Mouse (Mus musculus): ENCODE measurements at regions not wholly inside any gene's neighbourhood (a gene's known extent, or its start where the extent isn't known, plus 50 kb on each side); places are given as distances from the start of the nearest gene placed in this dataset.

GRCm38 (mm10) chr7:76001012-76001411 lies 152.9 kb downstream of the Klhl25 start:
- no peaks in the 10 kb centered on the region for H3K27me3 ChIP-seq (replicated peaks; ENCODE audit: control insufficient read depth, insufficient read depth, low read length)
- no peaks in the 10 kb centered on the region for H3K4me1 ChIP-seq (ENCODE audit: control insufficient read depth, insufficient read depth, low read length)
- no peak for TF ChIP-seq CTCF (conservative IDR thresholded peaks at IDR 0.05; ENCODE audit: insufficient read depth, insufficient read length, low read depth, low read length)
- TF ChIP-seq POLR2A (IDR thresholded peaks at IDR 0.05; ENCODE audit: low read depth, low read length), result no peak
- no peak for DNase-seq
- 96% methylated on average over 1 of the region's 1 CpGs for WGBS
- H3K4me3 ChIP-seq (ENCODE audit: insufficient read depth, low read depth, low read length), result no peak overlapping the region
- H3K27ac ChIP-seq (ENCODE audit: insufficient read depth, low read depth, low read length), result no peak overlapping the region
- no peaks in the 10 kb centered on the region for H3K36me3 ChIP-seq (ENCODE audit: control insufficient read depth, insufficient read depth, low read length)

GRCm38 (mm10) chr7:76008226-76008625 lies 160.1 kb downstream of the Klhl25 start:
- WGBS, result 24% methylated on average over 6 of the region's 6 CpGs
- TF ChIP-seq CTCF (conservative IDR thresholded peaks at IDR 0.05; ENCODE audit: insufficient read depth, insufficient read length, low read depth, low read length) (no peak), POLR2A (IDR thresholded peaks at IDR 0.05; ENCODE audit: low read depth, low read length) (no peak)
- Histone ChIP-seq H3K4me3 (ENCODE audit: insufficient read depth, low read depth, low read length) (no peak overlapping the region), H3K27ac (ENCODE audit: insufficient read depth, low read depth, low read length) (no peak overlapping the region), H3K4me1 (ENCODE audit: control insufficient read depth, insufficient read depth, low read length) (no peaks in the 10 kb centered on the region), H3K27me3 (replicated peaks; ENCODE audit: control insufficient read depth, insufficient read depth, low read length) (no peaks in the 10 kb centered on the region), H3K36me3 (ENCODE audit: control insufficient read depth, insufficient read depth, low read length) (no peaks in the 10 kb centered on the region)
- DNase-seq, result no peak

GRCm38 (mm10) chr7:76047743-76048142 lies 181.9 kb upstream of the Agbl1 start:
- no peak overlapping the region for H3K4me3 ChIP-seq (ENCODE audit: insufficient read depth, low read depth, low read length)
- no peak overlapping the region for H3K27ac ChIP-seq (ENCODE audit: insufficient read depth, low read depth, low read length)
- TF ChIP-seq CTCF (conservative IDR thresholded peaks at IDR 0.05; ENCODE audit: insufficient read depth, insufficient read length, low read depth, low read length) (no peak), POLR2A (IDR thresholded peaks at IDR 0.05; ENCODE audit: low read depth, low read length) (no peak)
- no peaks in the 10 kb centered on the region for H3K27me3 ChIP-seq (replicated peaks; ENCODE audit: control insufficient read depth, insufficient read depth, low read length)
- no peak for DNase-seq
- WGBS, result 73% methylated on average over 3 of the region's 3 CpGs
- no peaks in the 10 kb centered on the region for H3K36me3 ChIP-seq (ENCODE audit: control insufficient read depth, insufficient read depth, low read length)
- H3K4me1 ChIP-seq (ENCODE audit: control insufficient read depth, insufficient read depth, low read length), result no peaks in the 10 kb centered on the region

- 68% methylated on average over 2 of the region's 2 CpGs for WGBS
- Histone ChIP-seq H3K27me3 (replicated peaks; ENCODE audit: control insufficient read depth, insufficient read depth, low read length) (no peaks in the 10 kb centered on the region), H3K4me3 (ENCODE audit: insufficient read depth, low read depth, low read length) (no peak overlapping the region), H3K4me1 (ENCODE audit: control insufficient read depth, insufficient read depth, low read length) (no peaks in the 10 kb centered on the region), H3K36me3 (ENCODE audit: control insufficient read depth, insufficient read depth, low read length) (no peaks in the 10 kb centered on the region), H3K27ac (ENCODE audit: insufficient read depth, low read depth, low read length) (no peak overlapping the region)
- TF ChIP-seq CTCF (conservative IDR thresholded peaks at IDR 0.05; ENCODE audit: insufficient read depth, insufficient read length, low read depth, low read length), result no peak
- no peak for TF ChIP-seq POLR2A (IDR thresholded peaks at IDR 0.05; ENCODE audit: low read depth, low read length)
- no peak for DNase-seq
Measured at GRCm38 (mm10) chr7:76049342-76049741, 180.3 kb upstream of the Agbl1 start.

GRCm38 (mm10) chr7:76053843-76054242 lies 175.8 kb upstream of the Agbl1 start:
- no peaks in the 10 kb centered on the region for H3K27me3 ChIP-seq (replicated peaks; ENCODE audit: control insufficient read depth, insufficient read depth, low read length)
- WGBS, result 78% methylated on average over 3 of the region's 3 CpGs
- H3K36me3 ChIP-seq (ENCODE audit: control insufficient read depth, insufficient read depth, low read length), result no peaks in the 10 kb centered on the region
- H3K4me3 ChIP-seq (ENCODE audit: insufficient read depth, low read depth, low read length), result no peak overlapping the region
- no peaks in the 10 kb centered on the region for H3K4me1 ChIP-seq (ENCODE audit: control insufficient read depth, insufficient read depth, low read length)
- H3K27ac ChIP-seq (ENCODE audit: insufficient read depth, low read depth, low read length), result no peak overlapping the region
- no peak for DNase-seq
- no peak for TF ChIP-seq CTCF (conservative IDR thresholded peaks at IDR 0.05; ENCODE audit: insufficient read depth, insufficient read length, low read depth, low read length)
- no peak for TF ChIP-seq POLR2A (IDR thresholded peaks at IDR 0.05; ENCODE audit: low read depth, low read length)

GRCm38 (mm10) chr7:76099149-76099548 lies 130.5 kb upstream of the Agbl1 start:
- no peak for TF ChIP-seq CTCF (conservative IDR thresholded peaks at IDR 0.05; ENCODE audit: insufficient read depth, insufficient read length, low read depth, low read length)
- no peak for TF ChIP-seq POLR2A (IDR thresholded peaks at IDR 0.05; ENCODE audit: low read depth, low read length)
- whole genome bisulfite sequencing, result 38% methylated on average over 1 of the region's 1 CpGs
- Histone ChIP-seq H3K4me3 (ENCODE audit: insufficient read depth, low read depth, low read length) (no peak overlapping the region), H3K4me1 (ENCODE audit: control insufficient read depth, insufficient read depth, low read length) (no peaks in the 10 kb centered on the region), H3K27ac (ENCODE audit: insufficient read depth, low read depth, low read length) (no peak overlapping the region), H3K36me3 (ENCODE audit: control insufficient read depth, insufficient read depth, low read length) (no peaks in the 10 kb centered on the region), H3K27me3 (replicated peaks; ENCODE audit: control insufficient read depth, insufficient read depth, low read length) (no peaks in the 10 kb centered on the region)
- DNase-seq, result no peak

- Histone ChIP-seq H3K27me3 (replicated peaks; ENCODE audit: control insufficient read depth, insufficient read depth, low read length) (no peaks in the 10 kb centered on the region), H3K4me3 (ENCODE audit: insufficient read depth, low read depth, low read length) (no peak overlapping the region), H3K27ac (ENCODE audit: insufficient read depth, low read depth, low read length) (no peak overlapping the region), H3K4me1 (ENCODE audit: control insufficient read depth, insufficient read depth, low read length) (no peaks in the 10 kb centered on the region), H3K36me3 (ENCODE audit: control insufficient read depth, insufficient read depth, low read length) (no peaks in the 10 kb centered on the region)
- TF ChIP-seq POLR2A (IDR thresholded peaks at IDR 0.05; ENCODE audit: low read depth, low read length), result no peak
- no peak for TF ChIP-seq CTCF (conservative IDR thresholded peaks at IDR 0.05; ENCODE audit: insufficient read depth, insufficient read length, low read depth, low read length)
- DNase-seq, result no peak
- WGBS, result 91% methylated on average over 8 of the region's 8 CpGs
Measured at GRCm38 (mm10) chr7:76121242-76121844, 108.3 kb upstream of the Agbl1 start.

Data from kidney, adult 2 months (tissue).